Mouse (Mus musculus) limb, embryonic 10.5 days (tissue): ENCODE measurements around the gene Cdc7. TPM values are rescaled to one million over a fixed set of nuclear protein-coding genes. Genes with fewer than 3 reads are reported as not detected.

ENCODE experiments used
- DNase-seq: peaks from one replicate; pipeline ENCODE4 v3.0.0-alpha.2; 2017; ENCODE audit warnings: low spot score
- H3K27ac ChIP-seq: fragments of 300-500 bp; sonication (generic); 2 replicates; pipeline ENCODE4 v1.5.1; 2016; ENCODE audit warnings: mild to moderate bottlenecking
- H3K27me3 ChIP-seq: fragments of 300-500 bp; sonication (generic); 2 replicates; pipeline ENCODE4 v1.6.1; 2016; ENCODE audit warnings: low read depth, mild to moderate bottlenecking; ENCODE audit not compliant: poor library complexity, severe bottlenecking
- H3K36me3 ChIP-seq: fragments of 300-500 bp; sonication (generic); 2 replicates; pipeline ENCODE4 v1.6.1; 2016; ENCODE audit warnings: mild to moderate bottlenecking, moderate library complexity
- H3K4me1 ChIP-seq: fragments of 300-500 bp; sonication (generic); 2 replicates; pipeline ENCODE4 v1.6.1; 2016
- H3K4me3 ChIP-seq: fragments of 300-500 bp; sonication (generic); 2 replicates; pipeline ENCODE4 v1.5.1; 2016; ENCODE audit warnings: mild to moderate bottlenecking, moderate library complexity
- H3K9me3 ChIP-seq: fragments of 300-500 bp; sonication (generic); replicated peaks from 2 replicates; pipeline ENCODE4 v1.6.1; 2016; ENCODE audit warnings: mild to moderate bottlenecking
- WGBS: fragments of 180-500 bp; shearing (Covaris S2); methylation state at CpG from one replicate; pipeline ENCODE4 v1.1.7; 2016; 5-methylcytosine and 5-hydroxymethylcytosine counted together
- polyA plus RNA-seq: library from polyadenylated mRNA; unstranded; fragments of >200 nt; fragmentation: Nextera tagmentation; extraction: Ambion mirVana; gene quantifications from 2 replicates; pipeline ENCODE4 v1.2.1, GENCODE M21; 2016

Gene Cdc7
- polyA plus RNA-seq, 1 experiment from 2014 or later: 67.8 TPM

GRCm38 (mm10) chr5:106996539-106997244 lies 32.6 kb downstream of the Cdc7 start:
- H3K9me3 ChIP-seq: no peaks in the 10 kb centered on the region
- WGBS: 49% methylated on average over 7 of the region's 7 CpGs
- H3K27me3 ChIP-seq: 0 out of 2 replicates have a peak, but pooled peaks cover 3% of the 10 kb centered on the region
- H3K27ac ChIP-seq: peak overlapping the region; percentile 77
- H3K4me1 ChIP-seq: peaks cover 34% of the 10 kb centered on the region
- no peaks in the 10 kb centered on the region for H3K36me3 ChIP-seq
- peak; percentile 54 for DNase-seq
- H3K4me3 ChIP-seq: no peak overlapping the region

GRCm38 (mm10) chr5:107001396-107002090 lies 37.4 kb downstream of the Cdc7 start:
- Histone ChIP-seq H3K27me3 (0 out of 2 replicates have a peak, but pooled peaks cover 3% of the 10 kb centered on the region), H3K27ac (peak overlapping the region; percentile 67), H3K4me1 (peaks cover 24% of the 10 kb centered on the region), H3K4me3 (no peak overlapping the region), H3K36me3 (no peaks in the 10 kb centered on the region), H3K9me3 (no peaks in the 10 kb centered on the region)
- DNase-seq: no peak
- 65% methylated on average over 11 of the region's 11 CpGs for WGBS

- Histone ChIP-seq H3K36me3 (no peaks in the 10 kb centered on the region), H3K9me3 (no peaks in the 10 kb centered on the region), H3K4me1 (peaks cover 19% of the 10 kb centered on the region), H3K27me3 (0 out of 2 replicates have a peak, but pooled peaks cover 3% of the 10 kb centered on the region), H3K4me3 (no peak overlapping the region), H3K27ac (peak overlapping the region; percentile 67)
- WGBS: 39% methylated on average over 5 of the region's 5 CpGs
- no peak for DNase-seq
Observed at GRCm38 (mm10) chr5:107002091-107002416, 37.9 kb downstream of the Cdc7 start.

GRCm38 (mm10) chr5:107009721-107010120 lies 45.6 kb downstream of the Cdc7 start:
- DNase-seq: no peak
- WGBS: 97% methylated on average over 3 of the region's 3 CpGs
- Histone ChIP-seq H3K9me3 (no peaks in the 10 kb centered on the region), H3K4me3 (no peak overlapping the region), H3K27me3 (no peaks in the 10 kb centered on the region), H3K4me1 (peaks cover 36% of the 10 kb centered on the region), H3K27ac (no peak overlapping the region), H3K36me3 (no peaks in the 10 kb centered on the region)

GRCm38 (mm10) chr5:107010300-107010699 lies 46.2 kb downstream of the Cdc7 start:
- Histone ChIP-seq H3K4me3 (no peak overlapping the region), H3K4me1 (peaks cover 42% of the 10 kb centered on the region), H3K27ac (no peak overlapping the region), H3K36me3 (no peaks in the 10 kb centered on the region), H3K27me3 (no peaks in the 10 kb centered on the region), H3K9me3 (no peaks in the 10 kb centered on the region)
- WGBS: 81% methylated on average over 3 of the region's 3 CpGs
- no peak for DNase-seq

- peaks cover 51% of the 10 kb centered on the region for H3K4me1 ChIP-seq
- H3K36me3 ChIP-seq: no peaks in the 10 kb centered on the region
- WGBS: 60% methylated on average over 7 of the region's 7 CpGs
- no peak overlapping the region for H3K4me3 ChIP-seq
- H3K27ac ChIP-seq: peak overlapping the region; percentile 71
- H3K9me3 ChIP-seq: no peaks in the 10 kb centered on the region
- H3K27me3 ChIP-seq: no peaks in the 10 kb centered on the region
- DNase-seq: no peak
Observed at GRCm38 (mm10) chr5:107011316-107012029, 47.4 kb downstream of the Cdc7 start.

GRCm38 (mm10) chr5:107012030-107012715 lies 48.1 kb downstream of the Cdc7 start:
- WGBS: 28% methylated on average over 11 of the region's 11 CpGs
- H3K4me1 ChIP-seq: peaks cover 51% of the 10 kb centered on the region
- no peaks in the 10 kb centered on the region for H3K27me3 ChIP-seq
- no peaks in the 10 kb centered on the region for H3K9me3 ChIP-seq
- H3K27ac ChIP-seq: peak overlapping the region; percentile 71
- no peaks in the 10 kb centered on the region for H3K36me3 ChIP-seq
- H3K4me3 ChIP-seq: no peak overlapping the region
- DNase-seq: peak; percentile 66

- peak overlapping the region; percentile 78; the same call in 1 of the 2 replicates for H3K27ac ChIP-seq
Observed at GRCm38 (mm10) chr5:107013393-107013792, 49.3 kb downstream of the Cdc7 start.

GRCm38 (mm10) chr5:107014146-107014545 lies 50.0 kb downstream of the Cdc7 start:
- Histone ChIP-seq H3K27ac (peak overlapping the region; percentile 78), H3K27me3 (no peaks in the 10 kb centered on the region), H3K4me3 (no peak overlapping the region), H3K36me3 (no peaks in the 10 kb centered on the region), H3K9me3 (no peaks in the 10 kb centered on the region), H3K4me1 (peaks cover 51% of the 10 kb centered on the region)
- 88% methylated on average over 7 of the region's 7 CpGs for WGBS
- DNase-seq: no peak

More at GRCm38 (mm10) chr5:107013393-107013792, 49.3 kb downstream of the Cdc7 start:
- Histone ChIP-seq H3K4me1 (peaks cover 51% of the 10 kb centered on the region), H3K36me3 (no peaks in the 10 kb centered on the region), H3K9me3 (no peaks in the 10 kb centered on the region), H3K4me3 (no peak overlapping the region), H3K27me3 (no peaks in the 10 kb centered on the region)
- DNase-seq: peak; percentile 26
- WGBS: 80% methylated on average over 2 of the region's 2 CpGs

- DNase-seq: no peak
- Histone ChIP-seq H3K4me1 (peaks cover 55% of the 10 kb centered on the region), H3K27ac (peak overlapping the region; percentile 78), H3K4me3 (no peak overlapping the region), H3K9me3 (no peaks in the 10 kb centered on the region), H3K36me3 (no peaks in the 10 kb centered on the region), H3K27me3 (no peaks in the 10 kb centered on the region)
- 60% methylated on average over 2 of the region's 2 CpGs for WGBS
Observed at GRCm38 (mm10) chr5:107015046-107015421, 50.9 kb downstream of the Cdc7 start.

GRCm38 (mm10) chr5:107015422-107016081 lies 51.4 kb downstream of the Cdc7 start:
- H3K27me3 ChIP-seq: no peaks in the 10 kb centered on the region
- no peaks in the 10 kb centered on the region for H3K36me3 ChIP-seq
- 17% methylated on average over 10 of the region's 10 CpGs for WGBS
- peak; percentile 52 for DNase-seq
- no peaks in the 10 kb centered on the region for H3K9me3 ChIP-seq
- peaks cover 61% of the 10 kb centered on the region for H3K4me1 ChIP-seq
- peak overlapping the region; percentile 78 for H3K27ac ChIP-seq
- 0 out of 2 replicates have a peak overlapping the region, but pooled peaks have one; percentile 2 for H3K4me3 ChIP-seq

GRCm38 (mm10) chr5:107016538-107016937 lies 52.4 kb downstream of the Cdc7 start:
- DNase-seq: no peak
- WGBS: 89% methylated on average over 4 of the region's 4 CpGs
- H3K27me3 ChIP-seq: no peaks in the 10 kb centered on the region
- no peaks in the 10 kb centered on the region for H3K9me3 ChIP-seq
- H3K27ac ChIP-seq: no peak overlapping the region
- H3K36me3 ChIP-seq: no peaks in the 10 kb centered on the region
- no peak overlapping the region for H3K4me3 ChIP-seq
- H3K4me1 ChIP-seq: peaks cover 59% of the 10 kb centered on the region
